Mouse (Mus musculus) thymus, postnatal 4 days (tissue): ENCODE results near the gene Kcnj9.

Experiments used
- DNase-seq: peaks from one replicate; pipeline ENCODE4 v3.0.0; 2021

Gene Kcnj9

DNA sequence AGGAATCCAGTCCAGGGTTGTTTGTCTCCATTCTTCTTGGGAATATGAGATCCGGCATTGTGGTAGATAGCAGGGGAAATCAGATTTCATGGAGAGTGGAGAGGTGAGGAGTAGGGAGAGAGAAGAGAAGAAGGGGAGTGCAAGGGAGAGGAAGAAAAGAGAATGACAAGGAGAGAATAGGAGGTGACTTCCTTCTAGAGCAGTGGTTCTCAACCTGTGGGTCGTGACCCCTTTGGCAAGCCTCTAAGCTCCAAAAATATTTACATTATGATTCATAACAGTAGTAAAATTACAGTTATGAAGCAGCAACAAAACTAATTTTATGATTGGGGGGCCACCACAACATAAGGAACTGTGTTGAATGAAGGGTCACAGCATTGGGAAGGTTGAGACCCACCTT, 3.8 kb upstream of the Kcnj9 start:
- no peak for DNase-seq

DNA sequence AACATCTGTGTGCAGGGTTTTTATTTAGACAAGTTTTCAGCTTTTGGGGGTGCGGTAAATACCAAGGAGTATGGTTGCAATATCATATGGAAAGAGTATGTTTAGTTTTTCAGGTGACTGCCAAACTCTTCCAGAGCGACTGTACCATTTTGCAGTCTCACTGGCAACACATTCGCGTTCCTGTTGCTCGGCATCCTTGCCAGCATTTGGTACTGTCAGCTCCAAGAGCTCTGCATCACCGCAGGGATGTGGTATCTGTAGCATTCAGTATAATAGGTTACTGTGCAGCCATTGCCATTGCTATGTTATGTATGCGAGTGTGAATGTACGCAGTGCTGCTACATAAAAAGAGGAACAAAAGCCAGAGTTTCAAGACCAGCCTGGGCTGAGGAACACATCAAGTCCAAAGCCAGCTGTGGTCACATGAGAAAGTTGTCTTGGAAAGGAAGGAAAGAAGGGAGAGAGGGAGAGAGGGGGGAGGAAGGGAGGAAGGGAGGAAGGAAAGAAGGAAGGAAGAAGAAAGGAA, 2.4 kb upstream of the Kcnj9 start:
- no peak for DNase-seq

DNA sequence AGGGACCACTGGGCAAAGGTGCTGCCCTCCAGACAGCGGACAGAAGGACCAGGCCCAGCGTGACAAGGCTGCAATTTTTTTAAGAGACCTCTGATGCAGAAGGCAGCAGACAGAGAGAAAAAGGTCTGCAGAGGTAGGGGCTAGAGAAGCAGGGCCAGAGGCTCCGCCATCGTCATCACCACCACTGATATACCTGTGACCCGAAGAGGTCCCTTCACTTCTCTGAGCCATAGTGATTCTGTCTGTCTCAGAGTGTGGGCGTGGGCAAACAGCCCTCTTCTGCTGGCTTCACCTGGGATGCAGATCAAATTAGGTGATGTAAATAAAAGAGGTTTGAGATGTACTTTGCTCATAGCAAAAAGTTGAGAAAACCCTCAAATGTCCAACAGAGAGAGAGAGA, 498 bp upstream of the Kcnj9 start:
- DNase-seq, result no peak

DNA sequence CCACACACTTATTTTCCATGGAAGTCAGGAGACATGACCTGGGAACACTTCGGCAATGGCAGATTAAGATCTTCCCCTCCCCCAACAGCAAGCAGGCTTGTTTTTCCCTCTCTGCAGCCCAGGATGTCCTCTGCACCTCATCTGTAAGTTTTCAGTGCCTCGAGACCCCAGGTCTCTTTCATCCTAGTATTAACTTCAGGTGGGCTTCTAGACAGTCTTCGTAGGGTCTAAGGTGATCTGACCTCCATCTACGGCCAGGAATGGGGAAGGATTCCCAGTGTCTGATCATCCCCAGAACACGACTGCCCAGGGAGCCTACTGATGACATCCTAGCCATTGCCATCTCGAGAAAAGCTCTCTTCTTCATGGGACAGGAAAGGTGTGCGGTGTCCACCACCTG, 657 bp downstream of the Kcnj9 start:
- no peak for DNase-seq

DNA sequence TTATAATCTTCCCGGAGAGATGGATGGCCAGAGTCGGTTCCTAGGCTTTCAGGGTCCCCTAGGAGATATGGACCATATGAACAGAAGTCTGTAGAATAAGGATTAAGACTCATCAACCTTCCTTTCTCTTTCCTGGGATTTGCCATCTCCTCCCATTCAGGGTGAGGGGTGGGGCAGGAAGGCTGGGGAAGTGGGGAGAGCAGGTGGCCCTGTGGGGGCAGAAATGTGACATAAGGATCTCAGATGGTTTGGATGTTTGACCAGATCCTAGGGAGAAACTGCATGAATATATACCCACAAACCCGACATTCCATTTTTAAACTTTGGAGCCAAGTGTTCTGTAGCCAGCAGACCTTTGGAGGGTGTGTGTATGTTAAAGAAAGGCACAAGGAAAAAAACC, 1.1 kb downstream of the Kcnj9 start:
- DNase-seq, result no peak

DNA sequence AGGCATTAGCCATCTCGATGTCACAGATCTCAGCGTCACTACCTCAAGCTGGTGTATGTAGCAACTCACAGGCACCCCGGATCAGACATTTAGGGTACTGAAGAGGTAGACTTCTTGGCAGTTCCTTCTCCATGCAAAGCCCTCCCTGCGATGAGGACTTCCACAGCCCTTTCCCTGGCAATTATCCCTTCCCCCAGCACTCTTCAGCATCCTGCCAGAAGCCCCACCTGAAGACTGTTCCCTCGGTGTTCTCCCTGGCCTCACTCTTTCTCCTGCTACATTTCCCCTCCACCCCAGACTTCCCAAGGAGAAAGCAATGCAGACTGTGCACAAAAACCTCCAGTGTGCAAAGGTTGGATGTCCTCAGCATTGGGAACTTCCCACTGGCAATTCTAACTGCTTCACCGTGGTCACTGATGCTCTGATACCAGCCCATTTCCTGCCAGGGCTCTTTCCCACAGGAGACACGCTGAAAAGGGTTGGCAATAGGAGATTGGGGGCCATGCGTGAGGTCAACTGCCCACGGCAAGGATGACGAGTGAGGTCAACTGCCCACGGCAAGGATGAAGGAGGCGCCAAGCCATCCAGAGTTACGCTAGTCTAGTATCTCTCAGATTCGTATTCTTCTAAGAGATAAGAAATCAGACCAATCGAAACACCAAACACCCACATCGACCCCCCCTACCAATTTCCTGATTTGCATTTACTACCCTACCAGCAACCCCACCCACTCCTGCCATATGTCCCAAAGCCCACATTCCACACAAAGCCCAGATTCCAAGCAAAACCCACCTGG, 1.7 kb downstream of the Kcnj9 start:
- DNase-seq, result no peak

DNA sequence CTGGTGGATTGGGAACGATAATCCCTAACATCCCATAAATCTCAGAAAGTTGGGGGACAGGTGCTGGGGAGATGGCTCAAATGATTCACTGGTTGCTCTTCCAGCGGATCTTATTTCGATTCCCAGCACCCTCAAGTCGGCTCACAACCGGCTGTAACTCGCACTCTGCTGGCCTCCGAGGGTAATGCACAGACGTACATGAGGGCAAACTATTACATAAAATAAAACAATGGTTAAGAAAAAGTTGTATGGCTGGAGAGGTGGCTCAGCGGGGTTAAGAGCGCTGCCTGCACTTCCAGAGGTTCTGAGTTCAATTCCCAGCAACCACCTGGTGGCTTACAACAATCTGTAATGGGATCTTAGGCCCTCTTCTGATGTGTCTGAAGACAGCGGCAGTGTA, 2.4 kb downstream of the Kcnj9 start:
- DNase-seq, result no peak

DNA sequence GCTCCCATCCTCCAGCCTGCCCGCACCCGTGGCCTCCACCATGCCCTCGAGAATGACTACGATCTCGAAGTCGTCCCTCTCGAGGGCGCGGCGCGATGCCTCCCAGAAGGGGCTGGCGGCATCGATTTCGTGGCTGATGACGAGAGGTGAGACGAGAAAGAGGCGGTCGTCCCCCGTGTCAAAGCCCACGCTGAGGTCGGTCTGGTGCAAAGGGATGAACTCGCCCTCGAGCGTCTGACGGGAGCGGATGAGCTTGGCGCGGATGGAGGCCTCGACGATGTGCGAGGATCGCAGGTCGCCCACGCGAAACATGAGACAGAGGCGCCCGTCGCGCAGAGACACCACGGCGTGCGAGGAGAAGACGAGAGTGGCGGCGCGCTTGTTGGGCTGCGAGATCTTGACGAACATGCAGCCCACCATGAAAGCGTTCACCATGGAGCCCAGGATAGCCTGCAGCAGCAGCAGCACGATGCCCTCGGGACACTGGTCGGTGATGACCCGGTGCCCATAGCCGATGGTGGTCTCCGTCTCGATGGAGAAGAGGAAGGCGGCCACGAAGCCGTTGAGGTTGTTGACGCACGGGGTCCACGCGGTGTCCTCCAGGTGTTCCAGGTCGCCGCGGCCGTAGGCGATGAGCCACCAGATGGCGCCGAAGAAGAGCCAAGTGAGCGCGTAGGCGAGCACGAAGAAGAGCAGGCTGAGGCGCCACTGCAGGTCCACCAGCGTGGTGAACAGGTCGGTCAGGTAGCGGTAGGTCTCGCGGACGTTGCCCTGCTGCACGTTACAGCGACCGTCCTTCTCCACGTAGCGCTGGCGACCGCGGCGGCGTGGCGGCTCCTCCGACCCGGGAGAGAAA, 3.2 kb downstream of the Kcnj9 start:
- peak; percentile 88 for DNase-seq

DNA sequence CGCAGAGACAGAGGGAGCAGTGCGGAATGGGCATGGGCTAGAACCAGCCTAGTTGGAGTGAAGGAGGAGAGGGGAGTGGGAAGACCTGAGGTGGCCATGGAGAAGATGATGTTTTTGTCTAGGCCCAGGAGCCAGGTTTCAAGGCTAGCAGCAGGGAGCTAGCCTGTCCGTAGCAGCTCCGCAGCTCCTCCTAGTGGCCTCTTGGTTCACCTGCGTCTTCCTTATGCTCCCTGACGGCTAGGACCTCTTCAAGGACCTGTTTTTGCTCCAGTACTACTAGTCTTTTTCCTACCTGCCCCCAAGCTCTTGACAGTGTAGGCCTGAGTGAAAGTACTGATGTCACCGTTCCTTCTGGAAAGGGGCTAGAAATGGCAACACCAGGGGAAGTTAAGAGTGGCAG, 4.4 kb downstream of the Kcnj9 start:
- DNase-seq, result peak; percentile 79

DNA sequence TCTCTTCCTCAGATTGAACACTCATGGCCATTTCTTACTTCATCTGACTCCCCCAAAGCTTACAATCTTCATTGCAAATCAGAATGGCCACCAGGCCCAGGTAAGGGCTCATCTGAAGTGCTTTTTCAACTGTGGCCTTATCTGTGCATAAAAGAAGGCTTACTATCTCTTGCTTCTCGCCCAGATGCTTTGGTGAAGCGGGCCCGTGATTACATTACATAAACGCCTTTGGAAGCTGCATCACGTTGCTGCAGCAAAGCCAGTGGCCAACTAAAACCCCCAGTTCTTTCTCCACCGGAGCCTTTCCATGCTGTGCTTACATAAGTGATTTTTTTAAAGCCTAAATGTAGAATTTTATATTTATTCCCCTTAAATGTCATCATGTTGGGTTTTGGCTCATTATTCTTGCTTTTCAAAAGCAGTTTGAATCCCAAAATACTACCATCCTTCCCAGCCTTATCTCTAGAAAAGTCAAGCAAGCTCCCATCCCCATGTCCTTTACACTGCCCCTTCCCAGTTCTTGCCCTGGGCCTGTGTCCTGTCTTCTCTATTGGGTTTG, 5.2 kb downstream of the Kcnj9 start:
- DNase-seq, result no peak

DNA sequence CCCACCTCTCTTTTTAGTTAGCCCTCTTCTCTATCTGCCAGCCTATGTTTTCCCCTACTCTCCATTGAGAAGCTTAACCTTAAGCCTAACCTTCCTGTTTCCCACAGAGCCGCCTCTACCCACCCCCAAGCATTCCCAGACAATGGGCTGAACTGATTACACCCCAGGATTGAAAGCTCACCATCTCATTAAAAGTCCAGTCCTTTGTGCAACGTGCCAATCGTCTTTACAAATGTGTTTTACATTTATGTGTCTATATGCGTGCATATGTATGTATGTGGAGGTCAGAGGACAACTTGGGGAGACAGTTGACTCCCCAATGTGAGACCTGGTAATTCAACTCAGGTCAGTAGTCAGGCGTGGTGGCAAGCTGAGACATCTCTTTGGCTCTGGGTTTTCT, 5.8 kb downstream of the Kcnj9 start:
- DNase-seq, result no peak

DNA sequence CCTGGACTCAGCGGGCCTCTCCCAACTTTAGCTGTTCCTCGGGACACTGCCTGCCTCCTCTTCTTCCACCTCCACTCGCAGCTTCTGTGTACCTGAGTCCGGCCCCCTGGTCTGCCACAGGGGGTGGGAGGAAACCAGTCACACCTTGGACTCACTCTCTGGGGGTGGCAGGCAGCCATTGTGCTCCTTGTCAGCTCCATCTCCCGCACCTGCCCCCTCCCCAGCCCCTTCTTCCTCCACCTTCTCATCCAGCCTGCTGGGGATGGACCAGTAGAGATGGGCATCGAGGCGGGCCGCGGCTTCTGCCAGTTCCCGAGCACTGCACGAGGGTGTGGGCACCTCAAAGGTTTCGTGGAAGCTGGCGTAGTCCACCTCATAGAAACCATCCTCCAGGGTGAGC, 6.4 kb downstream of the Kcnj9 start:
- DNase-seq, result no peak

DNA sequence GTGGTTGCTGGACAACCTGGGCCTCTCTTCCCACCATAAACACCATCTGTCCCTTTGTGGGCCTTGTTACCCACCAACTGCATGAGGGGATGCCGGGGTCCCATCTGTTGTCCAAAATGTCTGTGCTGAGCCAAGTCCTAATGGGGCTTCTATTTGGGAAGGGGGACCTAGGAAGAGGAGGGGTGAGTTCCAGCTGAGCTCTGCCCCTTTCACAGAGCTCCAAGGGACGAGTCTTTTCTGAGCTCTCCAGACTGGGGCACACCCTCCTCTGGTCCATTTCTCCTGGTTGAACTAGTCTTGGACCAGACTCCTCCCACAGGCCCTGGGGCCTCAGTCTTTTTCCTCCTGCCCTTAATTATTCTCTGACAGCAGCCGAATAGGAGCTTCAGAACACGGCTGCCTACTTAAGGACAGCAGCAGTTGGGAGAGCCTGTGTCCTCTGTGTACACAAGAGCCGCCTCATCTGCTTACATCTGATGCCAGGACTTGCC, 9.2 kb downstream of the Kcnj9 start:
- DNase-seq, result no peak

DNA sequence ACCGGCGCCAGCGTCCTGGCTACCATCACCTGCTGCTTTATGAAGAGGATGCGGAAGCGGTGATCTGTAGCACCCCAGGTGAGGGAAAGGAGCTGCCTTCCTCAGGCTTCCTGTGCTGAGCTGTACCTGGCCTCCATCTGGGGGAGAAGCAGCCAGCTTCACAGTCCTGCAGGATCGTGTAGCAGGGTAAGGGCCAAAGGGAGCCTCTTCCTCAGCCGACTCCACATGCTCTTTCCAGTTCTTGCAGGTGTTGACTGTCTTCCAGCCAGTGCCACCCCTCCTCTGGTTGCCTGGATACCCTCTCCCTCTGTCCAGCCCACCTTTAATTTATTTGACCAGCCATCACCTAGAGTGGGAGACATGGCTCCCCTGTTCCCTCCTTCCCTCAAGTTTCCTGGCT, 9.8 kb downstream of the Kcnj9 start:
- no peak for DNase-seq

DNA sequence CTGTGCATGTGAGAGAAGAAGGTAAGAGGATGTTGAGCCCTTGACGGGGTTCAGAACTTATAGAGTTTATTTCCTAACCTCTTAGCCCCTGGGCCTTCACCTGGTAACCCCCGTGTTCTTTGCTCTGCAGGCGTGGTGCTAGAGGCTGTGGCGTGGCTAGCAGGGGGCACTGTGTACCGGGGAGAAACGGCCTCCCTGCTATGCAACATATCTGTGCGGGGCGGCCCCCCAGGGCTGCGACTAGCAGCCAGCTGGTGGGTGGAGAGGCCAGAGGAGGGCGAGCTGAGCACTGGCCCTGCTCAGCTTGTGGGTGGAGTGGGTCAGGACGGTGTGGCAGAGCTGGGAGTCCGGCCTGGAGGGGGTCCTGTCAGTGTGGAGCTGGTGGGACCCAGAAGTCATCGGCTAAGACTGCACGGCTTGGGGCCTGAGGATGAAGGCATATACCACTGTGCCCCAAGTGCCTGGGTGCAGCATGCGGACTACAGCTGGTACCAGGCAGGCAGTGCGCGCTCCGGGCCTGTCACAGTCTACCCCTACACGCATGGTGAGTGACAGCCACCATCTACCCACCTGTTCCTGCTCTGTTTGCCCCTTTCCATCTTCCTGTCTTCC, 10.6 kb downstream of the Kcnj9 start:
- no peak for DNase-seq

DNA sequence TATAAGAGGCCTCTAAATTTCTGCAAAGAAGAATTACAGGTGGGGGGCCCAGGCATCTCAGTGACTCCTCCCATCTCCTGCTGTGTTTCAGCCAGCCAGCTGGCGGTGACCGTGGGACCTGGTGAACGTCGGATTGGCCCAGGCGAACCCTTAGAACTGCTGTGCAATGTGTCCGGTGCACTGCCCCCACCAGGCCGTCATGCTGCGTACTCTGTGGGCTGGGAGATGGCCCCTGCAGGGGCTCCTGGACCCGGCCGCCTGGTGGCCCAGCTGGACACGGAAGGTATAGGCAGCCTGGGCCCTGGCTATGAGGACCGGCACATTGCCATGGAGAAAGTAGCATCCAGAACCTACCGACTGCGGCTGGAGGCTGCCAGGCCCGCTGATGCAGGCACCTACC, 11.2 kb downstream of the Kcnj9 start:
- DNase-seq, result no peak

DNA sequence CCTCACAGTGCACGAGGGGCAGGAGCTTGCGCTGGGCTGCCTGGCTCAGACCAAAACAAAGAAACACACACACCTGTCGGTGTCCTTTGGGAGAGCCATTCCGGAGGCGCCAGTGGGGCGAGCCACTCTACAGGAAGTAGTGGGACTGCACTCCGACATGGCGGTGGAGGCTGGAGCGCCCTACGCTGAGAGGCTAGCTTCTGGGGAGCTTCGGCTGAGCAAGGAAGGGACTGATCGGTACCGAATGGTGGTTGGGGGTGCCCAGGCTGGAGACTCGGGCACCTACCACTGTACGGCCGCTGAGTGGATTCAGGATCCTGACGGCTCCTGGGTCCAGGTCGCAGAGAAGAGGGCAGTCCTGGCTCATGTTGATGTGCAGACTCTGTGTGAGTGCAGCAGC, 11.7 kb downstream of the Kcnj9 start:
- no peak for DNase-seq

DNA sequence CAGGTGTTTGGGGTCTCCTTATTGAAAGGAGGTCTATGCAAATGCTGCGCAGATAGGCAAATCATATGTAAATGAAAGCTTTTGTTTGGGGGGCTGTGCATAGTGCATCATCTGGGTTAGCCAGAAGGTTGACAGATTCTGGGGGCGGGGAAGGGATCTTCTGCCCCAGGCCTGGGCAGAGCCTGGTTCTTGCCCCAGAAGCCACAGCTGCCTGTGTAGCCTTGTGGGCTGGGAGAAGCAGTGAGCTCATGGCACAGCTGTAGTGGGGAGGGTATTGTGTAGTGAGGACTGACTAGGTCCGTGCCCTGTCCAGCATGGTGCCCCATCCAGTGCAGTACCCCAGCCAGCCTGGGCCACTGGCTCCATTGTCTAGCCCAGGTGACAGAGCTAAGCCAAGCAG, 14.2 kb downstream of the Kcnj9 start:
- no peak for DNase-seq

DNA sequence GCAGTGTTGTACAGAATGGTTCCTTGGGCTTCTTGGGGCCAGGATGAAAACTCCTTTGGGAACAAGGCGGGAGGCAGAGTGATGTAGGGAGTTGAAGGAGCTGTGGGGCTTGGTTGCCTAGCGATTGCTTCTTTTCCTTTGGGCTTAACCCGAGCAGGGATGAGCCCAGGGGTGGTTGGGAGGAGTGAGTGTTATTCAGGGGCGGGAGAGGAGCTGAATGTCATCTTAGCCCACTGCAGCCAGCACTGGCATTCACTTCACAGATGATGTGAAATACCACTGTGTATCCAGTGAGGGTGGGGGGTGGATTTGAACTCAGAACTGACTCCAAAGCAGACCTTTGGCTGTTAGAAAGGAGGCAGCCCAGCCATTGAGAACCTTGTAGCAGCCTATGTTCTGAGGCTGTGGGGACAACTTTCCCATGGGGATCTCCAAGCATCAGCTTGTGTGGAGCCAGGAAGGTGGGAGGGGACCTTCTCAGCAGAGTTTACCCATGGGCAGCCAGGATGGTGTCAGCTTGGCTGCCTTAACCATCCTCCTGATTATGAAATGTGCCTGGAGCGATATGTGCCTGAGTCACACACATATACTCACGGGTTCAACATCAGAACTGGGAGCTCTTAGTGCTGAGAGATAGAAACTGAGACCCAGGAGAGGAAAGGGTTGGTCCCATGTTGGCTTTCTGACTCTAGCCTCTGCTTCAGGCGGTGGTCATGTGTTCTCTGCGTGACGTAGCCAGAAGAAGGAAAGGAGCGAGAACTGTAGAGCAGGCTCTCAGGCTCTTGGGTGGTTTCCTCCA, 15.3 kb downstream of the Kcnj9 start:
- no peak for DNase-seq

DNA sequence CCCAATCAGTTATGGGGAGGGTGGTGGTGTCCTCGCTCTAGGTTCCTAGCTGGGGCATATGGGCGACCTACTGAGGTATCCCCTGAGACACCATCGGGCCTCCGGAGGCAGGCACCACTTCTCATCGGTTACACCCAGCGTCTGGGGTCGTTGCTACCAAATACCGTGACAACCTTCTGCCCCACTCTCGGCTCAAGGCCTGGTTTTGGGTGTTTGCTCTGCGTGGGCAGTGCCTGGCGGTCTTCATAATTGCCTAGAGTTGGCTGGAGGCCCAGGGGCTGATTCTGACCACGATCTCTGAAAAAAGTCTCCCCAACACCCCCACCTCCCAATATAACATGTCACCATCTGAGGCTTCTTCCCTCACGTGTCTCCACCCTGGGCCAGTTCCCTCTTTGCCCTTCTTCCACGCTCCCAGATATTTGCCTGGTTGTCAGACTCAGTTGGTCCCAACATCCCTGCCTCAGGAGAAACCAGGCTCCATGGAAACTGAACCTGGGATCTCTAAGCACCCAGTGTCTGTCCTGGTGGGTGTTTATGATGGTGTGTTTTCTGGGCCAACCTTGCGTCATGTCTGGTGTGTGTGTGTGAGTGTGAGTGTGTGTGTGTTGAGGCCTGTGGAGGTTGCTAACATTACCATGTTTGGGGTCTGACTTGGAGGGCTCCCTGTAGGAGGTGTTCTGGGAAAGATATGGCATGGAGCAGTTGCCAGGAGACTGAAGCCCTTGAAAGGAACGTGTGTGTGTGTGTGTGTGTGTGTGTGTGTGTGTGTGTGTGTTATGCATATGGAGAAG, 16.2 kb downstream of the Kcnj9 start:
- DNase-seq, result no peak
